In the genomic region with DNA sequence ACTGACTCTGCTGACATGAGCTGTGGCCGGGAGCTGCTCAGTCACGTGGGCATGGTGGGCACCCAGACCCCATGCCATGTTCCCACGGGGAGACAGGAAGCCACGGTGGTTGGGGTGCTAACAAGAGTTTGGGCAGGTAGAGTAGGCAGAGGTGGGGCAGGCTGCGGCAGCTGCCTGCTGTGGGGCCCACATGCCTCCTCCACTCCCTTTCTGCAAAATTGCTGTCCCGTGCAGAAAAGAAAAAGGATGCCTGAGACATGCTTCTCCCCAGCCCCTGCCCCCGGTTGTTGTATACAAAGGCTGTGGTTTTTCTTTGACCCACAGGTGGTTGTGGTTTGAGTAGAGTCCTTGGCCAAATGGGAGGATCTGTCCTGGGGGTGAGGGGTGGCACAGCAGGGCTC, we compare ENCODE assay signal across 20 mouse cellular contexts. TPM values are rescaled to one million over a fixed set of nuclear protein-coding genes. Genes with fewer than 3 reads are reported as not detected.
DNase-seq lines count a peak whose midpoint lies in the region; ATAC-seq lines count a peak whose summit lies in the region.
"Had no signal": no experiment of that assay in that cellular context is flagged by ENCODE, and none has a peak within 500 bp of the region (broad histone marks: within the 10 kb centered on the region; RNA-seq: fewer than 3 reads in every experiment).

No protein-coding gene starts in this region.

- H3K9me3 ChIP-seq in embryonic facial prominence, embryonic 14.5 days (ENCODE audit: control insufficient read depth, low read length) = no peaks in the 10 kb centered on the region
- H3K9me3 ChIP-seq in embryonic facial prominence, embryonic 10.5 days = no peaks in the 10 kb centered on the region
- H3K9me3 ChIP-seq: limb, embryonic 10.5 days; liver, embryonic 13.5 days; midbrain, embryonic 13.5 days; neural tube, embryonic 13.5 days had no signal

- H3K4me2 ChIP-seq in embryonic facial prominence, embryonic 14.5 days (ENCODE audit: low read depth, low read length) = no peak overlapping the region
- H3K4me2 ChIP-seq: liver, embryonic 13.5 days; midbrain, embryonic 13.5 days; neural tube, embryonic 13.5 days had no signal

- no peaks in the 10 kb centered on the region for H3K4me1 ChIP-seq in embryonic facial prominence, embryonic 14.5 days (ENCODE audit: control insufficient read depth, insufficient read depth, low read length)
- no peaks in the 10 kb centered on the region for H3K4me1 ChIP-seq in embryonic facial prominence, embryonic 10.5 days
- H3K4me1 ChIP-seq: neural tube, embryonic 13.5 days had no signal

- no peak for DNase-seq in embryonic facial prominence, embryonic 14.5 days (ENCODE audit: low spot score)
- no peak for DNase-seq in embryonic facial prominence, embryonic 10.5 days (ENCODE audit: low spot score)
- peak; percentile 51 for DNase-seq in 3T3-L1 (ENCODE audit: low read depth, low spot score)
- DNase-seq in NIH3T3 (ENCODE audit: low read depth) = peak; percentile 8
- DNase-seq in natural killer cell, adult 2 months (ENCODE audit: low spot score in 2 of 2) = peak; percentile 36 to 42
- DNase-seq in MN1 (ENCODE audit: low spot score) = no peak
- no peak for DNase-seq in adrenal gland, adult 8-10 months
- DNase-seq in cerebellum, postnatal 4 days (ENCODE audit: low spot score in 2 of 2) = no peak
- DNase-seq: adrenal gland, adult 2 months; cerebellum, postnatal 10 days; heart, adult 18-20 months; heart, postnatal 10 days; liver, embryonic 13.5 days; lung, postnatal 36 days had no signal

- H3K36me3 ChIP-seq in embryonic facial prominence, embryonic 14.5 days (ENCODE audit: control insufficient read depth, insufficient read depth, low read length) = no peaks in the 10 kb centered on the region
- no peaks in the 10 kb centered on the region for H3K36me3 ChIP-seq in embryonic facial prominence, embryonic 10.5 days (replicated peaks)
- H3K36me3 ChIP-seq: limb, embryonic 10.5 days; liver, embryonic 13.5 days; midbrain, embryonic 13.5 days; neural tube, embryonic 13.5 days had no signal

- H3K4me3 ChIP-seq in embryonic facial prominence, embryonic 14.5 days (ENCODE audit: low read depth, low read length) = no peak overlapping the region
- H3K4me3 ChIP-seq in embryonic facial prominence, embryonic 10.5 days = no peak overlapping the region
- H3K4me3 ChIP-seq: limb, embryonic 10.5 days; liver, embryonic 13.5 days; midbrain, embryonic 13.5 days; neural tube, embryonic 13.5 days had no signal

- no peak overlapping the region for H3K27ac ChIP-seq in embryonic facial prominence, embryonic 14.5 days (replicated peaks; ENCODE audit: low read depth, low read length)
- H3K27ac ChIP-seq in embryonic facial prominence, embryonic 10.5 days (replicated peaks) = no peak overlapping the region
- H3K27ac ChIP-seq: kidney, postnatal 0 days; limb, embryonic 10.5 days; liver, embryonic 13.5 days; midbrain, embryonic 13.5 days; neural tube, embryonic 13.5 days had no signal

- no peak for ATAC-seq in embryonic facial prominence, embryonic 14.5 days (ENCODE audit: low read depth)
- ATAC-seq: midbrain, embryonic 13.5 days had no signal

- WGBS in embryonic facial prominence, embryonic 14.5 days = 68% methylated on average over 7 of the region's 7 CpGs
- WGBS in embryonic facial prominence, embryonic 10.5 days = 85% methylated on average over 7 of the region's 7 CpGs

- H3K9ac ChIP-seq in embryonic facial prominence, embryonic 14.5 days (ENCODE audit: low read depth, low read length) = 0 out of 2 replicates have a peak overlapping the region, but pooled peaks have one; percentile 14
- H3K9ac ChIP-seq: liver, embryonic 13.5 days; midbrain, embryonic 13.5 days; neural tube, embryonic 13.5 days had no signal

- no peaks in the 10 kb centered on the region for H3K27me3 ChIP-seq in embryonic facial prominence, embryonic 14.5 days (replicated peaks; ENCODE audit: control insufficient read depth, insufficient read depth, low read length)
- H3K27me3 ChIP-seq in embryonic facial prominence, embryonic 10.5 days (replicated peaks; ENCODE audit: low read depth, poor library complexity, severe bottlenecking) = no peaks in the 10 kb centered on the region; the same call in 1 of the 2 replicates
- H3K27me3 ChIP-seq: midbrain, embryonic 13.5 days had no signal

RNA-seq across cellular contexts. Expression of a gene that starts 24.2 kb away (rescaled TPM):
- polyA plus RNA-seq in embryonic facial prominence, embryonic 14.5 days (2014; fragmentation: Nextera tagmentation; extraction: Ambion mirVana) = not detected in 2 replicates
- polyA plus RNA-seq in embryonic facial prominence, embryonic 10.5 days (2016; fragmentation: Nextera tagmentation; extraction: Ambion mirVana) = not detected in 2 replicates
- total RNA-seq in adrenal gland, adult 8-10 months (2022) = not detected
- total RNA-seq: adrenal gland, adult 2 months; heart, adult 18-20 months; heart, postnatal 10 days; layer of hippocampus, postnatal 25 days had no signal
- polyA plus RNA-seq: adrenal gland, adult 2 months; embryonic facial prominence, embryonic 11.5 days; limb, embryonic 10.5 days; liver, embryonic 13.5 days; midbrain, embryonic 13.5 days; neural tube, embryonic 13.5 days had no signal

RNA-seq across cellular contexts. Expression of a gene that starts 44.2 kb away (rescaled TPM):
- polyA plus RNA-seq in embryonic facial prominence, embryonic 14.5 days (2014; fragmentation: Nextera tagmentation; extraction: Ambion mirVana) = 16.1 and 18.2 TPM in 2 replicates
- 21.8 and 23.5 TPM in 2 replicates for polyA plus RNA-seq in embryonic facial prominence, embryonic 10.5 days (2016; fragmentation: Nextera tagmentation; extraction: Ambion mirVana)
- total RNA-seq in adrenal gland, adult 8-10 months (2022) = 100 to 1,000 TPM; 142 to 160 (median 152) TPM

Comparison
In these comparisons a context has a peak if more than half of its experiments do, and no peak if none do; other contexts are left out.
1. DNase-seq: peak in 3T3-L1 (single experiment), NIH3T3 (single experiment) and natural killer cell, adult 2 months (2 of 2); none in embryonic facial prominence, embryonic 14.5 days (single experiment), embryonic facial prominence, embryonic 10.5 days (single experiment), MN1 (single experiment), adrenal gland, adult 8-10 months (single experiment) and cerebellum, postnatal 4 days (0 of 2).